Mouse (Mus musculus) intestine, embryonic 15.5 days (tissue): ENCODE measurements at regions not wholly inside any gene's neighbourhood (a gene's known extent, or its start where the extent isn't known, plus 50 kb on each side); places are given as distances from the start of the nearest gene placed in this dataset.

Experiments used
- ATAC-seq: fragments of 200-750 bp; cut with Nextera tagmentation; 2 replicates; pipeline ENCODE4 v1.8.0; 2017; ENCODE audit warnings: moderate TSS enrichment, moderate library complexity
- H3K27ac ChIP-seq: fragments of 300-500 bp; sonication (generic); 2 replicates; pipeline ENCODE4 v1.5.1; 2015; ENCODE audit warnings: mild to moderate bottlenecking, inconsistent platforms
- H3K27me3 ChIP-seq: fragments of 300-500 bp; sonication (generic); replicated peaks from 2 replicates; pipeline ENCODE4 v1.6.1; 2015; ENCODE audit warnings: inconsistent platforms
- H3K36me3 ChIP-seq: fragments of 300-500 bp; sonication (generic); 2 replicates; pipeline ENCODE4 v1.6.1; 2015; ENCODE audit warnings: inconsistent platforms
- H3K4me1 ChIP-seq: fragments of 300-500 bp; sonication (generic); replicated peaks from 2 replicates; pipeline ENCODE4 v1.6.1; 2015; ENCODE audit warnings: inconsistent platforms
- H3K4me2 ChIP-seq: fragments of 300-500 bp; sonication (generic); replicated peaks from 2 replicates; pipeline ENCODE4 v1.6.1; 2015; ENCODE audit warnings: mild to moderate bottlenecking, inconsistent platforms
- H3K4me3 ChIP-seq: fragments of 300-500 bp; sonication (generic); replicated peaks from 2 replicates; pipeline ENCODE4 v1.5.1; 2015; ENCODE audit warnings: inconsistent platforms
- H3K9ac ChIP-seq: fragments of 300-500 bp; sonication (generic); 2 replicates; pipeline ENCODE4 v1.6.1; 2015; ENCODE audit warnings: inconsistent platforms
- H3K9me3 ChIP-seq: fragments of 300-500 bp; sonication (generic); 2 replicates; pipeline ENCODE4 v1.6.1; 2016; ENCODE audit warnings: inconsistent platforms
- WGBS: fragments of 180-500 bp; shearing (Covaris S2); methylation state at CpG from one replicate; pipeline ENCODE4 v1.1.7; 2015; 5-methylcytosine and 5-hydroxymethylcytosine counted together

- Histone ChIP-seq H3K9ac (no peak overlapping the region), H3K4me2 (no peak overlapping the region), H3K36me3 (no peaks in the 10 kb centered on the region), H3K4me1 (no peaks in the 10 kb centered on the region), H3K27me3 (no peaks in the 10 kb centered on the region), H3K27ac (no peak overlapping the region), H3K9me3 (no peaks in the 10 kb centered on the region), H3K4me3 (no peak overlapping the region)
- WGBS, result 75% methylated on average over 5 of the region's 5 CpGs
- 0 out of 2 replicates have a peak, but pooled peaks have one; percentile 53 for ATAC-seq
These were observed 66.0 kb downstream of the Nr2f2 start for GRCm38 (mm10) chr7:70300516-70300915.

DNA sequence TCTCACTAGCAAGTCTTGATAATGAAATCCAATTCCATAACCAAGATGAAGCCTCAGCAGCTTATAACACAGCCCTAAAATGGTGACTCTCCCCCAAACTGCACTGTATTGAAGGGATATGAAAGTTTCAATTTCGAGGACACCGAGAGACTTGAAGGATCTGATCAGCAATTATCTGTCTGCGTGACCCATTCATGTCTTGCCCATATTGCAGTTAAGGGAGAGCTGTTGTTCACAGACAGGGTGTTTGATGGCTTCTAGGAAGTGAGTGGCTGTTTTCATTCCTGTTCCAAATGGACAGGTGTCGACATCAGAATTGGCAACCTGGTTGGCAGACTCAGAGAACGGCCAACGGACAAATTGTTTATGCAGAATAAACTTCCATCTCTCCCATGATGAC lies 75.1 kb downstream of the Nr2f2 start:
- no peak overlapping the region for H3K9ac ChIP-seq

DNA sequence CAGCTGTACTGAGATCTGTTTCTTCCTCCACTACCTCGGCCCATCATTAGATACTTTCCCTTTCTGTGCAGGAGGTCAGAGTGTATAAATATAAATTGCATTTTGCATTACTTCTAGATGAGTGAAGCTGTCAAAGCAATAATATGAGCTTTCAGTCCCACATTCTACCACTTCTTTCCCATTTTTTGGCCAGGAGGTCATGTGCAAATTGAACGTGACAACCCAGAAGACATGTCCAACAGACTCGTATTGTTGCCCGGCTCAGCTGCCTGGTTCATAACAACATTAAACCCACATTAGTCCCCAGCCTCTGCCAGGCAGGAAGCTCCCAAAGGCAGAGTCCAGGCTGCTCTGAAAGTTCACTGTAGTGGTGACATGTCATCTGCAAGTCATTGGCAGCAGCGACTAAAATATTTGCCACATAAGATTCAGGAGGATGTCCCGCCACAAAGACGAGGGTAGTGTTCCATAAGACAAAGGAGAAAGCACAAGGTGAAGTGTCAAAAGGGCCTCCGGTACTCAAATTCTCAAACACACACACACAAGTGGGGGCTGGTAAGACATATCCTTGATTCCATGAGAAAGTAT lies 75.7 kb downstream of the Nr2f2 start:
- H3K4me2 ChIP-seq, result no peak overlapping the region
- no peak overlapping the region for H3K4me3 ChIP-seq
- H3K9me3 ChIP-seq, result no peaks in the 10 kb centered on the region
- no peak overlapping the region for H3K27ac ChIP-seq
- WGBS, result 69% methylated on average over 8 of the region's 8 CpGs
- no peaks in the 10 kb centered on the region for H3K36me3 ChIP-seq
- ATAC-seq, result no peak
- no peak overlapping the region for H3K9ac ChIP-seq
- H3K27me3 ChIP-seq, result peaks cover 35% of the 10 kb centered on the region
- no peaks in the 10 kb centered on the region for H3K4me1 ChIP-seq

More for the DNA sequence above, 75.1 kb downstream of the Nr2f2 start:
- no peak for ATAC-seq
- Histone ChIP-seq H3K4me1 (no peaks in the 10 kb centered on the region), H3K4me2 (no peak overlapping the region), H3K9me3 (no peaks in the 10 kb centered on the region), H3K27me3 (peaks cover 35% of the 10 kb centered on the region), H3K27ac (no peak overlapping the region), H3K36me3 (no peaks in the 10 kb centered on the region), H3K4me3 (no peak overlapping the region)
- 92% methylated on average over 6 of the region's 6 CpGs for WGBS

DNA sequence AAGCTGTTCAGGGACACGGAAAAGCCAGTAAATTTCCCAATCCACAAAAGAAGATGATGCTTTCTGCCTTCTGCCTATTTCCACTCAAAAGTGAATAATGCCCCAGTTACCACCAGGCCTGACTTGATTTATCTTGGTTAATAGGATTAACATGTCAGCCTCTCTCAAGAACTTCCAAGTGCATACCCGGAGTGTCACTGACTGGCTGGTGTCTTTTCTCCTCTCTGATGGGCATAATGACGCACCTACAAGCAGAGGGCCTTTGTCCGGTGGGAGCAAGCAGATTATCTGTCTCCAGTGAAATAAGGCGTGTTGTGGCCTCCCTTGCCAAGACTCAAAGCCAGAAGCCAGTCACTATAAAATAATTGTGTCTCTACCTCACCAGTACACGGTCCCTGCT lies 76.3 kb downstream of the Nr2f2 start:
- H3K4me3 ChIP-seq, result no peak overlapping the region
- WGBS, result 60% methylated on average over 6 of the region's 6 CpGs
- no peaks in the 10 kb centered on the region for H3K9me3 ChIP-seq
- H3K36me3 ChIP-seq, result no peaks in the 10 kb centered on the region
- ATAC-seq, result no peak
- no peak overlapping the region for H3K9ac ChIP-seq
- no peak overlapping the region for H3K4me2 ChIP-seq
- H3K27me3 ChIP-seq, result peaks cover 39% of the 10 kb centered on the region
- H3K27ac ChIP-seq, result no peak overlapping the region
- no peaks in the 10 kb centered on the region for H3K4me1 ChIP-seq

DNA sequence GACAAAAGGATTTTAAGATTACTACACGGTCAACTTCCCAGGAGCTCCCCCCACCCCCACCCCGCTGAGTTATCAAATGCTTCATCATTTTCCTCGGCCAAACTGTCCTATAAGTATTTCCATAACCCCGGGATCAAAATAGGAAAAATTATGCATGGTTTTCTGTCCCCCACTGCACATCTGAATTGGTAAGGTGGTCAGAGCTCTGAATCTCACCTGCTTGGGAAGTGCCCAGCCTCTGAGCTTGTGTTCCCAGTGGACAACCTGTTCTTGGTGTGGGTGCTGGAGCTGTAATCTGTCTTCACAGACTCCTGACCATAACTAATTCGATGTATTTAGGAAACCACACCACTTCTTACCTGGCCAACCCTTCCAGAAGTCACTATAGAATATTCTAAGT lies 77.9 kb downstream of the Nr2f2 start:
- WGBS, result 12% methylated on average over 5 of the region's 5 CpGs

GRCm38 (mm10) chr7:70287891-70288421 lies 78.6 kb downstream of the Nr2f2 start:
- H3K4me1 ChIP-seq, result no peaks in the 10 kb centered on the region
- H3K9ac ChIP-seq, result no peak overlapping the region
- no peak overlapping the region for H3K27ac ChIP-seq
- peak overlapping the region; percentile 53 for H3K4me2 ChIP-seq
- no peaks in the 10 kb centered on the region for H3K36me3 ChIP-seq
- H3K27me3 ChIP-seq, result peaks cover 52% of the 10 kb centered on the region
- H3K4me3 ChIP-seq, result peak overlapping the region; percentile 17
- H3K9me3 ChIP-seq, result no peaks in the 10 kb centered on the region
- WGBS, result under 1% methylated on average over 29 of the region's 29 CpGs
- peak; percentile 45; the same call in 1 of the 2 replicates for ATAC-seq

More for the DNA sequence above, 77.9 kb downstream of the Nr2f2 start:
- Histone ChIP-seq H3K36me3 (no peaks in the 10 kb centered on the region), H3K27me3 (peaks cover 47% of the 10 kb centered on the region), H3K9me3 (no peaks in the 10 kb centered on the region), H3K4me2 (no peak overlapping the region; the same call in 1 of the 2 replicates), H3K4me3 (no peak overlapping the region), H3K27ac (no peak overlapping the region), H3K9ac (no peak overlapping the region), H3K4me1 (no peaks in the 10 kb centered on the region)
- 0 out of 2 replicates have a peak, but pooled peaks have one; percentile 17 for ATAC-seq

GRCm38 (mm10) chr7:70286836-70287355 lies 79.6 kb downstream of the Nr2f2 start:
- 5% methylated on average over 14 of the region's 14 CpGs for WGBS
- H3K9ac ChIP-seq, result no peak overlapping the region
- H3K27me3 ChIP-seq, result peaks cover 61% of the 10 kb centered on the region
- H3K36me3 ChIP-seq, result no peaks in the 10 kb centered on the region
- H3K4me3 ChIP-seq, result no peak overlapping the region
- H3K9me3 ChIP-seq, result no peaks in the 10 kb centered on the region
- no peak for ATAC-seq
- H3K4me2 ChIP-seq, result no peak overlapping the region
- H3K27ac ChIP-seq, result no peak overlapping the region
- H3K4me1 ChIP-seq, result no peaks in the 10 kb centered on the region

- no peaks in the 10 kb centered on the region for H3K9me3 ChIP-seq
- H3K4me1 ChIP-seq, result peaks cover 11% of the 10 kb centered on the region
- H3K9ac ChIP-seq, result no peak overlapping the region
- 18% methylated on average over 3 of the region's 3 CpGs for WGBS
- peaks cover 71% of the 10 kb centered on the region for H3K27me3 ChIP-seq
- ATAC-seq, result no peak
- H3K27ac ChIP-seq, result no peak overlapping the region
- no peak overlapping the region for H3K4me2 ChIP-seq
- H3K4me3 ChIP-seq, result no peak overlapping the region
- H3K36me3 ChIP-seq, result no peaks in the 10 kb centered on the region
These were observed 81.2 kb downstream of the Nr2f2 start for GRCm38 (mm10) chr7:70285344-70285743.

- no peaks in the 10 kb centered on the region for H3K36me3 ChIP-seq
These were observed 82.7 kb downstream of the Nr2f2 start for GRCm38 (mm10) chr7:70283836-70284235.

GRCm38 (mm10) chr7:70283166-70283565 lies 83.4 kb downstream of the Nr2f2 start:
- ATAC-seq, result no peak
- H3K27ac ChIP-seq, result no peak overlapping the region
- H3K4me1 ChIP-seq, result peaks cover 14% of the 10 kb centered on the region
- 15% methylated on average over 4 of the region's 4 CpGs for WGBS
- H3K4me2 ChIP-seq, result no peak overlapping the region
- H3K36me3 ChIP-seq, result no peaks in the 10 kb centered on the region
- no peak overlapping the region for H3K4me3 ChIP-seq
- peaks cover 65% of the 10 kb centered on the region for H3K27me3 ChIP-seq
- H3K9ac ChIP-seq, result no peak overlapping the region
- H3K9me3 ChIP-seq, result no peaks in the 10 kb centered on the region

More at GRCm38 (mm10) chr7:70283836-70284235, 82.7 kb downstream of the Nr2f2 start:
- no peak for ATAC-seq
- H3K9me3 ChIP-seq, result no peaks in the 10 kb centered on the region
- H3K9ac ChIP-seq, result no peak overlapping the region
- H3K4me3 ChIP-seq, result no peak overlapping the region
- no peak overlapping the region for H3K4me2 ChIP-seq
- H3K27ac ChIP-seq, result no peak overlapping the region
- H3K27me3 ChIP-seq, result peaks cover 70% of the 10 kb centered on the region
- WGBS, result 11% methylated on average over 1 of the region's 1 CpGs
- peaks cover 14% of the 10 kb centered on the region for H3K4me1 ChIP-seq

DNA sequence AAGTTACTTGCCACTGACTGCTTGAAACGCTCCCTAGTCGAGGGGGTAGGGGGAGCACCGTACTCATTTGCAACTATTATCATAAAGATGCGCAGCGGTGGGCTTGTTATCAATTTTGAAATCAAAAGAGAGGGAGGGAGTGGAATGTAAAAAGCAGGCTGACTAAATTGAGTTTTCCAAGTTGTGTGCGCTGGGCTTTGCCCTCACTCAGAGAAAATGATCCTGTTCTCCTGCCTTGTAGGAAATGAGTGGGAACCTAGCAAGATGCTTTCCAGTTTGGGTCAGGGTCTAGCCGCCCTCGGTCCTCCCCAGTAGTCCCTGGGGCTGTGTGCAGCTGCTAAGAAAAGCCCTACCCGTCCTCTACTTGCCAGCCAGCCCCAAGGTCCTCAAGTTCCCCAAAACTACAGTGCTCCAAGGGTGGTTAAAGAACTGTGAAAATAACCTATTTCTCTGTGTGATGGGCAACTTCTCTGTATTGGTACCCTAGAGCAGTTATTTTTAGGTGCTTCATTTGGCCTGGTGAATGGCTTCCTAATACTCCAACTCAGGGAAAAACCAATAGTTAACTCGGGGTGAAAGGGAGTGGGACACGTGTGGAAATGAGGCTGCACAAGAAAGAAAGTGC lies 84.5 kb downstream of the Nr2f2 start:
- Histone ChIP-seq H3K9ac (no peak overlapping the region), H3K4me2 (no peak overlapping the region), H3K27me3 (peaks cover 59% of the 10 kb centered on the region), H3K4me3 (no peak overlapping the region), H3K36me3 (no peaks in the 10 kb centered on the region), H3K27ac (no peak overlapping the region), H3K4me1 (peaks cover 14% of the 10 kb centered on the region), H3K9me3 (no peaks in the 10 kb centered on the region)
- 11% methylated on average over 11 of the region's 11 CpGs for WGBS
- no peak for ATAC-seq

DNA sequence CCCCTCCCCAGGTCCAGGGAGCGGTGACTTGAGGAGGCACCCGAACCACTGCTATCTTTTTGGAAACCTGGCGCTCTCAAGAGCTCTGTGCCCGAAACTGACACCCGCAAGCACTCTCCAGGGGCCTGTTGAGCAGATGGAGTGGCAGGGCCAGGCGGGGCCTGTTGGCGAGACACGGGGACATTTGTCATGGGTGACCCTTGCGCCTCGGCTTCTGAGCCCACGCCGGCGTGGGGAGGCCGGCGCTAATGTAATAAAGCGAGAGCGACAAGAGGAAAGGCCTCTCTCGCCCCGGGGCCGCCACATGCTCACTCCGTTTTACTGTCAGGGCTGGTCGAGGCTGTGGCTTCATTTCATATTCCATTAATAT lies 85.2 kb downstream of the Nr2f2 start:
- no peak overlapping the region for H3K27ac ChIP-seq
- ATAC-seq, result no peak
- peak overlapping the region; percentile 14; the same call in 1 of the 2 replicates for H3K4me3 ChIP-seq
- WGBS, result 5% methylated on average over 22 of the region's 22 CpGs
- H3K9ac ChIP-seq, result no peak overlapping the region
- peaks cover 55% of the 10 kb centered on the region for H3K27me3 ChIP-seq
- H3K4me1 ChIP-seq, result peaks cover 14% of the 10 kb centered on the region
- H3K9me3 ChIP-seq, result no peaks in the 10 kb centered on the region
- peak overlapping the region; percentile 50; the same call in 1 of the 2 replicates for H3K4me2 ChIP-seq
- no peaks in the 10 kb centered on the region for H3K36me3 ChIP-seq
